Mouse (Mus musculus): ENCODE results near the gene Arhgap33.

DNA sequence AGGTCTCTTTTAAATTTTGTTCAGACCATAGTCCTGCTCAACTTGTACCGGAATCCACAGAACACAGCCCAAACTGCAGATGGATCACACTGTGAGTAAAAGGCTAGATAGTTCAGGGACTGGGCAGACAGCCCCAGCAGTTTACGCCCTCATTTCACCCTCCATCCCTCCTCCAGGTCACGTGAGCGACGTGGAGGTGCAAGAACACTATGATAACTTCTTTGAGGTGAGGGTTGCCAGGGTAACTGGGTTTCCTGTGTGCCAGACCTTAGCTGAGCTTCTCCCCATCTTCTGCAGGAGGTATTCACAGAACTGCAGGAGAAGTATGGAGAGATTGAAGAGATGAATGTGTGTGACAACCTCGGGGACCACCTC lies 29.0 kb upstream of the Arhgap33 start:
- no peak for TF ChIP-seq CTCF (IDR thresholded peaks at IDR 0.05; ENCODE audit: low read depth)
- TF ChIP-seq EP300 (optimal IDR thresholded peaks at IDR 0.05) = no peak
